Mouse (Mus musculus): ENCODE results near the gene Vmn1r4.
A peak's percentile ranks its signal among the peaks of the same experiment; 100 is the strongest.

The Vmn1r4 gene

DNA sequence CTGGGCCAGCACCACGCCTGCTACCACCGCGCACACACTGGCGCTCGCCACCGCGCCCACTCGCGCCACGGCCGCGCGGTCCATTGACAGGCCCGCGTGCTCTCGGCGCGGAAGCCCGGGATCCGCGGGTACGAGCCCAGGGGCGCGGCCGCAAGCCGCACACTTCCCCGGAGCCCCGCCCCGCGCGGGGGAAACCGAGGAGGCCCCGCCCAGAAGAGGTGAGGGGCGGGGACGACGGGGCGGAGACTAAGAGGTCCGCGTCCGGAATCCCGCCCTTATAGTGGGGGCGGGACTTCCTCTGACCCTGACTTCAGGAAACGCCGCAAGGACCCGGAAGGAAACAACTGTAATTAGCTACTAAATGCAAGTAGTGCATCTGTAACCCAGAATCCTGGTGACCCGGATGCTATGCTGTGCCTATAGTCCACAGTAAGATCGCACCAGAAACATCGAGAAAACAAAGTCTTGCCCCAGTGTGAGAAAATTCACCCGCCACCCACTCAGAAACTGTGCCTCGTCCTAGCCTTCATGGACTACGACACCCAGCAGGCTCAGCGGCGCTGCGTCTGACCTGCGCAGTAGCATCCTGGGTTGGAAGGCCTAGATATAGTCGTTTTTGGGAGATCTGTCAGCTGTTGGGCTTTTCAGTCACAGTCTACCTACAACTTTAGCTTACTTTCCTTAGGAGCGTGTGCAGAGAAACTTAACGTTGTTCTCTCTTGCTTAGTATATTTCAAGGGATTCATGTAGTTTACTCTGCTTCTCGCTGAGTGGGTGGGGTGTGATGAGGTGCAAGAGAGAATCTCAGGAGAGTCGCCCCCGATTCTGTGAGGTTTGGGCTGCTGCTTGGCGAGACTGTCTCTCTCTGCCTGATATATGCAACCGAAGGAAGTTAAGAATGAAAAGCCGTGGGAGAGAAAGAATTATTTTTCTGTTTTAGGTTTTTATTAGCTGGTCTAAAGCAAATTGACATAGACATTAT lies at the start of gene Vmn1r4, which contains the start of gene Nt5c3:
Gene Vmn1r4 (plus strand): TSS at position 290 of the 982 bp plus-strand sequence.
Gene Nt5c3 (minus strand): TSS at position 207 of the 982 bp plus-strand sequence.
- peak; percentile 95 for DNase-seq

DNA sequence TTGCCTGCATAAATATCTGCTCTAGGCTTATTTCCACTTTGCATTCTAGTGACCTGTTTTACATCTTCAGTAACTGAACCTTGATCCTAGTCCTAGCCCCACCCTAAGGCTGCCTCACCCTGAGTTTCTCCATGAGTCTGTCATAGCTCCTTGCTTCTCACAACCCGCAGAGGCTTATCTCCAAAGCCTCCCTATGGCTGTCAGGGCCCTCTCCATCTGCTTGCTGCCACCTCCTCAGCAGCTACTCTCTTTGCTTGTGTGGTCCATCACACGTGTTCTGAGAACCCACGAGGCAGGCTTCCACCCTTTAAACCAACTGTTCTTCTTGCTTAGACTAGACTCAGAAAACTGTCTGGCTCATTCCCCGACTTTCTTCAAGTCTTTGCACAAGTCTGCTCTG lies 46.9 kb upstream of the Vmn1r4 start:
- DNase-seq, result no peak

DNA sequence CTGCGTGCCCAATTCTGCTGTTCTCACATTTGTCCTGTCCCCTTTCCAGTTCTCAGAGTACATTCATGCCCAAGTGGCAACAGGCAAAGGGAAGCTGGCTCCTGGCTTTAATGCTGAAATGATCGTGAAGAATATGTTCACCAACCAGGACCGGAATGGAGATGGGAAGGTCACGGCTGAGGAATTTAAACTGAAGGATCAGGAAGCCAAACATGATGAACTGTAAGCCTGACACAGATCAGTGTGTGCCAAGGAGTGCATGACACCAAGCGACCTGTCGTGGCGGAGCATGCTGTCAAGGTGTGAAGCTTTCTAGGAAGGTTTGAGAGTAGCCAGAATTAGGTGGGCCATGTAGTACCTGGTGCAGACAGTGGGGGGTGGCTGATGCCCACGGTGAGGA lies 45.8 kb upstream of the Vmn1r4 start:
- no peak for DNase-seq

DNA sequence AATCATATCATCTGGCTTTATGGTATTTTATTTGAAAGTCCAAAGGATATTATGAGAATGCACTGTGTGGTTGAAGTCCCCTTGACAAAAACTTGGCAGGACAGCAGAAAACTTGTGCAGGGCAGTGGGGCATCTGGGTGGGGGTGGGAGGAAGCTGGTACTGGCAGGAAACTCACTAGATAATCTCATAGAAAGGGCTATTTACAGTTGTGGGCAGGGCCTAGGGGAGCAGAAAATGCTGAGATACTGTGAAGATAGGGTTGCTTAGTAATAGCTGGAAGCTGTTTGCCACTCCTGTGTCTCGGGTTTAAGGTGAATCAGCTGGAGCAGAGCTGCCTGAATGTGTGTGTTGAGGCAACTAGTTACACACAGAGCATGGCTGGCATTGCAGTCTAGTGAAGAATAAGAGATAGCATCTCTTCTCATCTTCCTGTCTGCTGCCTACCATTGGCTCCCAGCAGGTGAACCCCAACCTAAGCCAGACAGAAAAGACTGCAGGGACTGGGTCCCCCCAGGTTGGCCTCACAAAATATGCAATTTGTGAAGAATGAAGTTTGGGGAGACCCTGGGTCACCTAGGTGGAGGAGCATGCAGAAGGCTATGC lies 44.4 kb upstream of the Vmn1r4 start:
- DNase-seq, result no peak

DNA sequence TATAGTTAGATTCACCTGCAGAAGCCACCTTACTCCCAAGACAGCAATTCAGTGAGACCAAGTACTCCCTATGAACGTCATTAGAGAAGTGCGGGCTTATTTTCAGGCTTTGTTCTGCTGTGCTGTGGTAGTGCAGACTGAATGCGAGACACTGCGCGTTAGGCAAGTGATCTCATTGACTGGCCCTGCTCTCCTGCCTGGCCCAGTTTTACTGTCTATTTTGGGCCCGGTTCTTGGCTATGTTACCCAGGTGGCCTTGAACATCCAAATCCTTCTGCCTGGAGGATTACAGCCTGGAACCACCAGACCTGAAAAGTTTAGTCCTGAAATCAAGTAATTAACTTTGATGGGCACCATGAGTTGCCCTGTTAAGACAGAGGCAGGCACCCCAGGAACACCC lies 35.3 kb upstream of the Vmn1r4 start:
- no peak for DNase-seq

DNA sequence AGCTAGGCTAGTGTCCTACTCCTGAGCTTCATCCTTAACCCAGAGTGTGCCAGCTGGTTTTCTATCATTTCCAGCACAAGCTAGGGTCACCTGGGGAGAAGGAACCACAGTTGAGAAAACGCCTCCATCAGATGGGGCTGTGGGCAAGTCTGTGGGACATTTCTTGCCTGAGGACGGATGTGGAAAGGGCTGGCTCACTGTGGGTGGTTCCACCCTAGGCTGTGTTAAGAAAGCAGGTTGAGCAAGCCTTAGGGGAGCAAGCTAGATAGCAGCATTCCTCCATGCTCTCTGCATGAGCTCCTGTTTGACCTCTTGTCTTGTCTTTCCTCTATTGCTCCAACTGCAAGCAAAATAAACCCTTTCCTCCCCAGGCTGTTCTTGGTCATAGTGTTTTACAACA lies 33.1 kb upstream of the Vmn1r4 start:
- DNase-seq, result no peak

DNA sequence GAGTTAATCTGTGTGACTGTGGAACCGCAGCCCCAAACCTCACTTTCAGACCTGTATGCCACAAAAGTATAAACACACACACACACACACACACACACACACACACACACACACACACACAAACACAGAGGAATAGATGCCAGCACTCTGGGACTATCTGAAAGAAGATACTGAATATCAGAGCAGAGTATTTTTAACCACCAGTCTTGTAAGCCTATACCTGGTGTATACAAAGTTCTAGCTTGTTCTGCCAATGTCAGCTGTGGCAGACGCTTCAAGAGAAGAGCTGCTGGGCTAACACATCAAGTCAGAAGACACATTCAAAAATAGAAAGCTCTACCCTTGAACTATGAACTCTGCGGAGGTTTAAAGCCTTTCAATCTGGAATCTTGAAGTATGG lies 24.2 kb upstream of the Vmn1r4 start:
- no peak for DNase-seq

DNA sequence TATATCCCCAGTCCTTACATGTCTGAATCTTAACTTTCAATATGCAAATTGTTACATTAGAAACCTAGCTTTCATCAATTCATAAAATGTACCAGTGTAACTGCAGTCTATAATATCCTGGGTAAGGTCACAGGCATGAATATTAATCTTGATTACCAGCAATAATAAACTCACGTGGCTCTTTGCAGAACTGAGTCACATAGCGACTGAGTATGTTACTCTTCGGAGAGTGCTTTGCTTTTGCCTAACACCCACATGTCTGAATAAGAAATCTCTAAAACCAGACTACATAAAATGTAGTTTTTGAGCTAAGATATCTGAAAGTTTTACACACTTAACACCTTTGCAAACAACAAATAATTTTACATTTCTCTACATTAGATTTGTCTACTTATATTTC lies 22.5 kb upstream of the Vmn1r4 start:
- no peak for DNase-seq

DNA sequence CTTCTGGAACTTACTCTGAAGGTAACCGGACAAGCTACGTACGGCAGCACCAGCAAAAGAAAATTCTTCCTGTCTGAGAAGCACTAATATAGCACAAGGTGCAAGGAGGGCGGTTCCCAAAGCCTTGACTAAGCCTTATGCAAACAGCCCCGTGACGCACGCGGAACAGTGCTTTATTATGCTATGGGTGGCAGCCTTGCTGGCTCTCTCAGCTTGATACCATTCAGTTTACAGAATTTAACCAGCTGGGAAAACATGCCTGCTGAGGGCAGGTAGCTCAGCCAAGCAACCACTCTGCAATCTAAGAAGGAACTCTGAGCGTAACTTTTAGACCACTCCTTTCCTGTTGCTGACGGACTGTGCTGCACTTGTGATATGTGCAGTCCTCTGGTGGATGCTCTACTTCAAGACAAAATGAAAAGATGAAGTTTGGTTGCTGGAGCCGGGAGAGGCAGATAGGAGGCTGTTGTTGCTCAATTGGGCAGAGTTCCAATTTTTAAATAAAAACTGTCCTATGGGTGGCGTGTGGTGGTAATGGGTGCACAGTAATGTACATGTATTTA lies 21.9 kb upstream of the Vmn1r4 start:
- DNase-seq, result peak; percentile 62

DNA sequence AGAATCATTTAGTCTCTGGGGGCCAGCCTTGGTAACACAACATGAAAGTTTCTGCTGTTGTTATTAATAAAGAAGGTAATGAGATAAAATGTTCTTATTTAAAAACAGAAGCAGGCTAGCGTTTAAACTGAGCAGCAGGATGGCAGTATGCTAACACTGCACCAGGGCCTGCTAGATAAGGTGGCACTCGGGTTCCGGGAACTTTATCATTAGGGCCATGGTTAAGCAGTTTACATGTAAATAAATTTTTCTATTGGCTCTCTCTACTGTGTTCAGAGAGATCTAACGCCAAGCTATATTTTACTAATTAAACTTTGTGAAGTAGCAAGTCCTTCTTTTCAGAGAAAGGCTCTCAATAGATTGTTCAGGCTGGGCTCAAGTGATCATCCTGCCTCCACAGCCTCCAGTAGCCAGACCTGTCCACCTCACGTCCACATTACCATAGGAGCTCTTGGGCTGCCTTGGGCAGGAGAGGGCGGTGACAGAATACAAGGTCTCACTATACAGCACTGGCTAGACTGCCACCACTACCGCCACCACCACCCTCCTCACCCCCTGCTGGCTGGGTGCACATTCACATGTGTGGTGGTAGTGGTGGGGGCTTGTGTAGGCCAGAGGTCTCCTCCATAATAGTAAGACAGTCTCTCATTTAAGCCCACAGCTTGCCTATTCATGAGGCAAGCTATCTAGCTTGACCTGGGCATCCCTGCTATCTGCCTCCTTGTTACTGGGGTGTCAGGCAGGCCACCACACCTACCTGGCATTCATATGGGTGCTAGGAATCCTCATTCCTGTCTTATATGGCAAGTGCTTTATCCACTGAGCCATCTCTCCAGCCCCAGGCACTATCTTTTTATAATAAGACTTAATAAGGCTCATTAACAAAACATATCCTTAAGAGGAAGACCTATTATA lies 21.0 kb upstream of the Vmn1r4 start:
- DNase-seq, result no peak

DNA sequence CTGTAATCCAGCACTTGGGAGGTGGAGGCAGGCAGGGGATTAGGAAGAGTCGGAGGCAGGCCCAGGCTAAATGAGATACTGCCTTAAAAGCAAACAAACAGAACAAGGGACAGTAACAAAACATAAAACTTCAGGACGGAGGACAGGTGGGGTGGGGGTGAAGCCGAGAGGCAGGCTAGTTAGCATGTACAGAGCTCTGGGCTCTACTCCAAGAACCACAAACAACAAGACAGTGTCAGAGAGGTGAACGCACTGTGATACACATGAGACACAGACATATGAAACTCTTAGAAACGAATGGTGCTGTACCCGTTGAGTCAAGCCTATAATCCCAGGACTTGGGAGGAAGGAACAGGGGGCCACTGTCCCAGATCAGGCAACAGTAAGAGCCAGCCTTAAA lies 20.0 kb upstream of the Vmn1r4 start:
- DNase-seq, result no peak

DNA sequence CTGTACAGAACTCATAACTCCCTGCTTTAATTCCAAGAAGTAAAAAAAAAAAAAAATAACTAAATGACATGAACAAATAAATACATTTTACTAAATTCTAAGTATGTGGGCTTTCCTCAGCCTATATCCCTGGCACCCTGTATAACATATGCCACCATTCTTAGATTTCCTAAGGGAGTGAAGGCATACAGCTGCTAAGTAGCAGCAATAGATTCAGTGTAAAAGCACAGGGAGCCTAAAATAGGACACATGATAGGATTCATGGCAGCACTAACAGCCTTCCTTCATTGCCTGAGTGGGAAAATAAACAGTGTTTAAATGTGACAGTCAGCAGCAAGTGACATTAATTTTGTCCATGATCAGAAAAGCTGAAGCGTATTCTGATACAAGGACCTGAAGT lies 19.5 kb upstream of the Vmn1r4 start:
- no peak for DNase-seq

DNA sequence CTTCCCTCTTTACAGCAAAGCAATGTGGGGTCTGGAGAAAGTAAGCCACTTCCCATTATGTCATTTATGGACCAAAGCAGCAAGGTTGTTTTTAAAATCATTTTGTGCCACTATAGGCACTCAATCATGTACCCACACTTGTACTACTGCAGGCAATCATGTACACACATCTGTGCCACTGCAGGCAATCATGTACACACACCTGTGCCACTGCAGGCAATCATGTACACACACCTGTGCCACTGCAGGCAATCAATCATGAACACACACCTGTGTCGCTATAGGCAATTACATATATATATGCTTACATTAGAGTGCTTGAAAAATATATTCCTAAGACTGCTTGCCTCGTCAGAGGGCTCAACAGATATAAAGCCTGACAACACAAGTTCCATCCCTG lies 18.8 kb upstream of the Vmn1r4 start:
- no peak for DNase-seq

DNA sequence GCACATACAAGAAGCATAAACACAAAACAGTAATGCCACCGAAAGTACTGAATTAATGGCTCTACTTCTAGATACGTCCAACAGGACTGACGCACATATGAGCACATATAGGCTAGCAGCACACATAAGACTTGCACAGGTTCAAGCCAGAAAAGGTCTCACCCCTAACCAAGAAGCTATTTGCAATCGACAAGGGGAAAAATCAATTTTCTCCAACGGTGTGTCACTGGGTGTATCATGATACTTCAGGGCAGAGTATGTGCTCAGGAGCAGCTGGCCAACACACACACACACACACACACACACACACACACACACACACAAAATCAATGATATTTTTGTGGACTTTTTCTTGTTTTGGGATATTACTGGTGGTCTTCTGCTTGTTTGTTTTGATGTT lies 18.3 kb upstream of the Vmn1r4 start:
- no peak for DNase-seq

DNA sequence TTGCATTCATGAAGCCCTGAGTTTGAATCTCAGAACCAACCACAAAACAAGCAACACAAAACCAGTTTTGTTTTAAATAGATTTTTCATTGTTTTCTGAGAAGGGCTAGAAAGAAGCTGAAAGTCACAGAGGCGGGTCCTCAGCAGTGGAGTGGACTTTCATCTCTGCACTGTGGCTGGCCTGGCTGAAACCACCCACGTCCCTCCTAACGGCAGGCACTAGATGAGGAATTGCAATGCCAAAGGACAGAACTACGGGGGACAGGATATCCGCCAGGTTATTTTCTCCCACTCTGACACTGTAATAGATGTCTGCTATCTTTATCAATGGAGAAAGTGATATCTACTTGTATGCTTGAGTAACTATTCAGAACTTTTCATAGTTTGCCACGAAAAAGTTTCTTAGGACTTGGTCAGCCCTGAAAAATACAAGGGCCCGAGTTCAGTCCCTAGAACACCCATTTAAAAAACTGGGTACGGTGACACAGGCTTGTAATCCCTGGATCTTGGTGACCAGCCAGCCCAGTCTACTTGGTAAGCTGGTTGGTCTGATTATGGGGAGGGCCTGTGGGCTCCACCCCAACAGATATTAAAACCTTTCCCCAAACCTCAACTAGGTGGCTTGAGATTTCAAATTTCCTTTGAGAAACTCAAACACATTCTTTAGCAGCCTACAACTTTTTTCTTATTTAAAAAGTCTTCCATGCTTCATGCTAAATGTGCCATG lies 17.5 kb upstream of the Vmn1r4 start:
- DNase-seq, result no peak

DNA sequence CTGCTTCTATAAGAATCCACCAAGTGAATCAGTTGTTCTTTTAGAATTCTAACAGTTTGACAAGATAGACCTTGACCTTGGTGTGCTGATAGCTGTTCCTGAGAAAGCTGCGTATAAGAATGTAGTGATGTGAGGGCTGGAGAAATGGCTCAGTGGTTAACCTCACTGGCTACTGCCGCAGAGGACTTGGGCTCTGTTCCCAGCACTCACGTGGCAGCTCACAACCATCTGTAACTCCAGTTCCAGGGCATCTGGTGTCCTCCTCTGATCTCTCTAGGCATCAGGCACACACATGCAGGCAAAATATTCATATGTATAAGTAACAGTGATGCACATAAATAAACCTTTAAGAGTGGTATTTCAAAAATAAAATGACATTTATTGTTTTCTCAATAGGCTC lies 15.8 kb upstream of the Vmn1r4 start:
- no peak for DNase-seq

DNA sequence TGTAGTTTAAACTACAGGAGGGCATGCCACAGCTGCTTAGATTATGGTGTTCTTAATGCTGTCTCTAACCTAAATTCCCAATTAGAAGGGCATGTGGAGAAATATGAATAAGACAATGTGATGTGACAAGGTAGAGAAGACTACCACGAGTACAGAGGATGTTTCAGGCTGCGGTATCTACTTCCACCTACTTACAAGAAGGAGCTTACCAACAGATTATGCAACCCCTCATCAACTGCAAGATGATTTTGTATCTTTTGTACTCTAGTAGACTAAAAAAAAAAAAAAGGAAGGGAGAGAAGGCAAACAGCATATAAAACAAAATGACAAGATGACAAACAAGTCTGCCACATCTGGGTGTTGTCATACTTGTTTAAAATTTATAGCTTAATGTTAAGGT lies 15.4 kb upstream of the Vmn1r4 start:
- no peak for DNase-seq

DNA sequence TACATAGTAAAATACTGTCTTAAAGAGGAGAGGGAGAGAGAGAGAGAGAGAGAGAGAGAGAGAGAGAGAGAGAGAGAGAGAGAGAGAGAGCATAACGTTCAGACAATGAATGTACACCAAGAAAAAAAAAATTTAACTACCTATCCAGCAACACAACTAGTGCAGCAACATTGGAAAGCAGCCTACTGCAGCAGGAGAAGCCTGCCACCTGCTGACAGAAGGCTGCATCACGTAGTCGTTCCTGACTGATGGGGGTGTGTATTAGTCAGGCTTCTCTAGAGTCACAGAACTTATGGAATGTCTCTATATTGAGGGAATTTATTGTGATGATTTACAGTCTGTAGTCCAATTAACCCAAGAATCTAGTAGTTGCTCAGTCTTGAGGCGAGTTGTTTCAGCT lies 14.9 kb upstream of the Vmn1r4 start:
- peak; percentile 71 for DNase-seq

DNA sequence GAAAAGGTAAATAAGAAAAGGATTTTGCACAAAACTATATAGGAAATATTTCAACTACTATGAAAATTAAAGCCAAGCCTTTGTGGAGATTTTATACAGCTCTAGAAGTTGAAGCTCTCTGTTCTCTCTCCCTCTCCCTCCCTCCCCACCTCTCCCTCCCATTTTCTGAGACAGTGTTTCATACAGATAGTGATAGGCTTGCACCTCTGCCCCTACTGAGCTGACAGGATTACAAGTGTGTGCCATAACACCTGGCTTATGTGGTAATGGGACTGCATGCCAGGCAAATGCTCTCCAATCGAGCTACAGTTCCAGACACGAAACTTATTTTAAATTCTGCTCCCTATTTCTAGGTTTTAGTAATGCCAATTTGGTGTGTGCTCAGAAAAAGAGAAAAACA lies 12.9 kb upstream of the Vmn1r4 start:
- no peak for DNase-seq

DNA sequence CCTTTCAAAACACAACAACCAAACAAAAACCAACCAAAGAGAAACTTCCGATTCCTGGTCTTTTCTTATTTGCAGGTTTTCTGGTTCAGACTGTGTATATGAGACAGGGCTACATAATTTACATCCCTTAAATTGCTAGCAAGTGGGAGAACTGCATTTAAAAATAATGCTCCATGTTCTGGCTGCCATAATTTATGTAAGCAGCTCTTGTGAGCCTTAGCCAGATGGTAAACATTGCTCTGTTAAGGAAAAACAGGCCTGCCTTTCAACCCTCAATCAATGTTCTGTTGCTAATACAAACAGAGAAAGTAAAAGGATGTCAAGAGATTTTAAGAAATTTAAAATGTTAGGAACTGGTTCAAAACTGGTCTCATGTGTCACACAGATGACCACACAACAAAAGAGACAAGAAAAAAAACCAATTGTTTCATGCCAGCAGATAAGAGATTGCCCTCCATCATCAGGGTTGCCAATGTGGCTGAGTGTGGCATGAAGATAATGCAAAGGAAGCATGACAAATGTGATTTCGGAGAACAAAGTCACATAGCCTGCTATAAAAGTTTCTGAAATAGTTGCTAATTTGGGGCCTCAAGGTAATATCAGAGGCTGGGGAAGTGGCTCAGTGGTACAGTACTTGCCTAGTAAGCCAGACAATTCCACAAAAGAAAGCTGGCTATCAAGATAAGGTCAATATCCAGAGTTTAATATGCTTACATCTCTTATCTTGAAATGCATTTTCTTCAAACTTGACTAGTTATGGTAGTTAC lies 10.5 kb upstream of the Vmn1r4 start:
- DNase-seq, result no peak

DNA sequence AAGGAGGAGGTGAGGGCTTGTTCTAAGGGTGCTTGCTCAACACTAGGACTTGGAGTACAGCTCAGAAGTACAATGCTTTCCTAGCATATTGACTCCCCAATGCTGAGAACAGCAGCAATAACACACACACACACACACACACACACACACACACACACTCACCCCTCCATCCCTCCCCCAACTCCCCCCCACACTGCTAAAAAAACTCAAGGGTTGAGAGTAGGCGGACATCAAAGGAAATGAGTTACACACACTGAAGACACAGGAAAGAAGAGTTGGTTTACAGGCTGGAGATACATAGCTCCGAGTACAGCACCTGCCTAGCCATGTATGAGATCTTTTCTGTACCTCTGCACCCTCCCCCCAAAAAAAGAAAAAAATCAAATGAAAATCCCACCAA lies 7.5 kb upstream of the Vmn1r4 start:
- peak; percentile 58 for DNase-seq
